Mouse (Mus musculus) left cerebral cortex, postnatal 10 days (tissue): ENCODE data around the gene Cox14. TPM values are rescaled to one million over a fixed set of nuclear protein-coding genes. Genes with fewer than 3 reads are reported as not detected.

Source experiments
- DNase-seq, 2 experiments: peaks; one replicate each; pipeline ENCODE4 v3.0.0; 2021 to 2022; ENCODE audit warnings: low spot score in 2 of 2, mixed read lengths in 1 of 2; ENCODE audit errors: extremely low spot score in 1 of 2
- intact Hi-C: fragments of 180-260 bp; cut with DNase I; formaldehyde crosslinking; loops from one replicate; pipeline ENCODE4 v1.15.1; 2025
- total RNA-seq, 2 experiments: library from RNA; stranded (reverse); gene quantifications; 2 replicates each; pipeline ENCODE4 v1.2.3; 2021

Gene Cox14
- total RNA-seq, 2 experiments from 2014 or later = 96.8 to 99.0 TPM

DNA sequence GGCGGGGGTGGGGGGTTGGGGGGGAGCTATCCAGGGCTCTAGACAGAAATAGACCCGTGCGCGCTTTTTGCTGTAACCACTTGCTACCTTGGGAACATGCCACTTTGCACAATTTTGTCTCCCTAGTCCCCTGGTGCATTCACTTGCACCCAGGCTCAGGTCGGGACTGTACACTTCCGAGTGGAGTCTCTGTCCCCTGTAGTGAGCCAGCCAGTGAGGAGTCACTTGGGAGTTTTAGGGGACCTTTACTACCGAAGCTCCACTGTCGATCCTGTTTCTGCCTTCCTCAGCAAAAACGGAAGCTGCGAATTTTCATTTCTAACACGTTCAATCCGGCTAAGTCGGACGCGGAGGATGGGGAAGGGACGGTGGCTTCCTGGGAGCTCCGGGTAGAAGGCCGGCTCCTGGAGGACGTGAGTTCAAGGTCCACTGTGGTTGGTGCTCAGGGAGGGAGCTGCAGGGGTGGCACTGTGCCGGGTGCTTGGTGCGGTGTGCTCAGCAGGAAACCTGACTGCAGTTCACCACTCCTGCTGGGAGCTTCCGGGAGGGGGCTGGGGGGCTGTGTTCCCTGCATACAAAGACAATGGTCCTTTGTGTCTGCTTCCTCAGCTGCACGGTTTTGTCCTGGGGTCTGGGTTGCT lies 21.3 kb upstream of the Cox14 start:
- DNase-seq = peak in 1 of 2 experiments; percentile 77
- intact Hi-C loops = no loop called here

DNA sequence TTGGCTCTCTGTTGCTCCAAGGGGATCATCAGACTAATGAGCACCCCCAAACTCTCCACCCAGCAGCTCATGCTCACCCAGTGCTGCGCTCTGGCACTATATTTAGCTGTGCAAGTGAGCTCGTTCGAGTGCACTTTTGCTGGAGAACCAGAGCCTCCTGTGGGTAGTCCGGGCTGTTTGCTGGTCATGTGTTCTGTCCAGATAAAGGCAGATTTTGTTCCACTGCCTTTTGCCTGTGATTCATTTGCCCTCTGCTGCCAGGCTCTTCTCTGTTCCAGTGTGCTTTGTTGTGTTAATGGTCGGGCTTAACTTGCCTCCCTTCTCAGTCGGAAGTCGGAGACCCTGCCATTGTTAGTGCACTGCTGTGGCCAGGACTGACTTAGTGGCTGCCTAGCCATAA lies 20.5 kb upstream of the Cox14 start:
- no peak for DNase-seq
- intact Hi-C loops = no loop called here

DNA sequence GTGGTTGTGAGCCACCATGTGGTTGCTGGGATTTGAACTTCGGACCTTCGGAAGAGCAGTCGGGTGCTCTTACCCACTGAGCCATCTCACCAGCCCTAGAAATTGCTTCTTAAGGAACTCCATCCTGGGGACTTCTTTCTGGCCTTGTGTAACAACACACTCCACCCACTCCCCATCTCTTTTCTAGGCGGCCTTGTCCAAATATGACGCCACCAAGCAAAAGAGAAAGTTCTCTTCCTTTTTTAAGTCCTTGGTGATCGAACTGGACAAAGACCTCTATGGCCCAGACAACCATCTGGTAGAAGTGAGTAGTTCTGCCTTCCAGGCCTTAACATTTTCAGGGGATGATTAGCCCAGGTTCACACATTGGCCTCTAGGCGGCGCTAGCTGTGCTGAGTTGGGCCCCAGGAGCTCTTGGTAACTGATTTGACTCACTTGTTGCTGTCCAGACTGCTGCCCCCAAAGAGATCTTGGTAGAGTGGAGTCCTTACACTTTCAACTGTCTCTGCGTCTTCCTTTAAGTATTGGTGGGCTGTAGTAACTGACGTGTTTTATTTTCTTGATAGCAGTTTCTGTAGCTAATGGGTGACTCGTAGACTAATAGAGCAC lies 19.9 kb upstream of the Cox14 start, which contains the start of gene Gm17349:
Gene Gm17349, minus strand, starts transcription at position 51 of the 609 bp plus-strand sequence.
- DNase-seq = peak in 1 of 2 experiments; percentile 69
- intact Hi-C loops = no loop called here

DNA sequence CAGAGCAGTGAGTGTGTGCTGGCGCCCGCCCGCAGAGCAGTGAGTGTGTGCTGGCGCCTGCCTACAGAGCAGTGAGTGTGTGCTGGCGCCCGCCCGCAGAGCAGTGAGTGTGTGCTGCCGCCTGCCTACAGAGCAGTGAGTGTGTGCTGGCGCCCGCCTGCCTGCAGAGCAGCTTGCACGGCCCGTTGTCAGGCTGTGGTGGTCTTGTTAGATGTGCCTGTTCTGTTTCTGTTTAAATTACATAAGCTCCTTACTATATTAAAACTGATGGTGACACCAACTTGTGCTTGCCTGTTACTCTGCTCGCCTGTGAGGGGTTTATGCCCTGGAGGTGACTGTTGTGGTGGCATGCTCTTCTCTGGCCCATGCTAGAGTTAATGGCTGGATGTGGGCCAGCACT lies 17.2 kb upstream of the Cox14 start:
- no peak for DNase-seq
- intact Hi-C loops = no loop called here

DNA sequence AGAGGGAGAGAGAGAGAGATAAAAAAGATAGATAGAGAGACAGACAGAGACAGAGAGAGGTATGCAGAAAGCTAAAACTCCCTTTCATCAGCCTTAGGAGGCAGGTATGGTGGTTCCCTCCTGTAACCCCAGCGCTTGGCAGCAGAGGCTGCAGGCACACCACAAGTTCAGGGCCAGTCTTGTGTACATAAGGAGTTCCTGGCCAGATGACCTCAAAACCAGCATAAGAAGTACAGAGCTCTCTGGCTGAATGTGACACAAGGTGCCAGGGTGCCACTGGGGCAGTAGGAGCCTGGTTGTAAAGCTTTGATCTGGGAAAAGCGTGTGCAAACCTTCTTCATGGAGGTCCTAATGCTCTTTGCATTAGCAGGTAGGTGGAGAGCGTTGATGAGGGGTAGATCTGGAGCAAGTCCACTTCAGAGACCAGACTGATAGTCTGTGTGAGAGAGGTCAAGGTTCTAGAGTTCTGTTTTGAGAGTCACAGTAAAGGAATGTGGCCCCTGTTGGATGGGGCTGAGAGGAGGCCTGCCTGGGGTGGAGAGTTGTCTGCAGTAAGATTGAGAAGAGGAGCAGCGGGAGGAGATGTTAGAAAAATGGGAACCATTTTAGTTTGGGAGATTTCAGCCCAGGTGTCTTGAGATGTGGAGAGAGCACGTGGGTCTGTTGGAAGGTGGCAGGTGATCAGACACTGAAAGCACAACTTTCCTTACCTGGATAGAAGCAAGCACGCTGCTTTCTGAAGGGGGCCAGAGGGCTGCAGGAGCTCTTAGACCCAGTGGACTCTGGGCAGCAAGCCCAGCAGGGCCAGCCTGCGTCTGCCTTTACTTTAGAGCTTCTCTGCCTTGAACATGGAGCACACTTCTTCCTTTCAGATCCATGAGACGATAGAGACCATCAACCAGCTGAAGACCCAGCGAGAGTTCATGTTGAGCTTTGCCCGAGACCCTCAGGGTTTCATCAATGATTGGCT lies 14.9 kb upstream of the Cox14 start:
- intact Hi-C loops = no loop called here
- DNase-seq = no peak

DNA sequence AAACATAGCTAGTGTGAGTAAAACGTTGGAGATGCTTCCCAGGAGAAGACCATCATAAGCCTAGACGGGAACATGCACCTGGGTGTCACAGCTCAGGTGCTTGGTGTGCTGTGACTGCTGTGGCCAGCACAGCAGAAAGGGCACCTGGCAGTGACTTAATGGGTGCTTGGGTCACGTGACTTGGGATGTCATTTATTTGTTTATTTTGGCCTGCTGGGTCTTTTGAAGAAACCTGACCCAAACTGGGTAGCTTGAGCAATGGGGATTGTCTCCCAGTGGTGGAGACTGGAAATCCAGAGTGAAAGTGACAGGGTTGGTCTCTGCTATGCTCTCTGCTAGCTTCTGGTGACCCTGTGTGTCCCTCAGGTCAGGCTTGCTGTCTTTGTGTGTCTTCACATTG lies 13.9 kb upstream of the Cox14 start:
- no peak for DNase-seq
- intact Hi-C loops = no loop called here

DNA sequence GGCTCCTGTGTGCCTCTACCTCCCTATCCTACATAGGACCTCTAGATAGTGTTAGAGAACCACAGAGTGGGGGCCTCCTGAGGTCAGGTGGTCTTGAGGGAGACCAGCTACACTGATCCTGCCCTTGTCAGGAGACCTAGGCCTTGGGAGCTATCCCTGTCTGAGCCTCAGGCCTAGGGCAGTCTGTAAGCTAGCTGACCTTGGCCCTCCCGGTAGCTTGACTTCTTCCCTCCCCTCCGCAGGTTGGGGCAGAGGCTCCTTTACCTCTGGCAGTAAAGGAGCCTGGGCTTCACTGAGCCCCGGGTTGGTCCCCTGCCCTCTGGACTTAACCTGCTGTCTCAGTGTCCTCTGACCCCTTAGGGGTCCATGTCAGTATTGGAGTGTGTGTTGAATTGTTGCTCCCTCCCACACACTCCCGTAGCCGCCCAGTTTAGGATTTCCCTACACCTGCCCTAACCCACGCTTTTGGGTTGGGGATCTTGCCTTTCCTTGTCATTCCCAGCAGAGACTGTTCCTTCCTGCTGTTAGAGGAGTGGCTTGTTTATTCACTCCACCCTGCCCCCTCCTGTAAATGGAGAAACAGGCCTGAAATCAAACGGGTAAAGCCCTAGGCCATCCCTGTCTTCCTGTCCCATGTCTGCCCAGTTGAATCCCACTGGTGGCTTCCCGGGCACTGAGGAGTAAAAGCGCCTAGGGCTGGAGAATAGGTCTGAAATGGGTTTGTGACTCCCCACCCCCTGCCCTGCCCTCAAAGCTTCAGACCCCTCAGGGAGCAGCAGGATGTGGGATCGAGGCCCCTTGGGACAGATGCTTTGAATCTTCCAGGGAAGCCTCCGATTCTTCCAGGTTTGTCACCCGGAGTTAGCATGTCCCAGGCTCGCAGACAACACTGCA lies 12.5 kb upstream of the Cox14 start:
- intact Hi-C loops = no loop called here

DNA sequence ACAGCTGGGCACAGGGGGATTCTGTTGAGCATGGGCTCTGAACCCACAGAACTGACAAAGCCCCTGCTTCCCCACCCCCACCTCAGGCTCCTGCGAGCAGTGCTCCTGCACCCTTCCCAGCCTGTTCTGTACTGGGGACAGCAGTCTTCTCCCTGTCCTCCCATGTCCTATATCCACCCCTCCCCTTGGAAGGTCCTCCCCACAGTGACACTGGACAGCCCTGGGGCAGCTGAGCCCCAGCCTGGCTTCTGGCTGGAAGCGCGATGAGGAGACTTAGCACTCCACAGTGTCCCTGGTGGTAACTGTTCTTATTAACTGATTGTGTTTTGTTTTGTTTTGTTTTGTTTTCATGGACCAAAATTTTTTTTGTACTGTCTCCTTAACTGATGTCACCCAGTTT lies 11.8 kb upstream of the Cox14 start:
- intact Hi-C loops = no loop called here
- DNase-seq = peak in 1 of 2 experiments; percentile 44

More for the DNA sequence above, 12.5 kb upstream of the Cox14 start:
- DNase-seq = peak in 1 of 2 experiments; percentile 47

DNA sequence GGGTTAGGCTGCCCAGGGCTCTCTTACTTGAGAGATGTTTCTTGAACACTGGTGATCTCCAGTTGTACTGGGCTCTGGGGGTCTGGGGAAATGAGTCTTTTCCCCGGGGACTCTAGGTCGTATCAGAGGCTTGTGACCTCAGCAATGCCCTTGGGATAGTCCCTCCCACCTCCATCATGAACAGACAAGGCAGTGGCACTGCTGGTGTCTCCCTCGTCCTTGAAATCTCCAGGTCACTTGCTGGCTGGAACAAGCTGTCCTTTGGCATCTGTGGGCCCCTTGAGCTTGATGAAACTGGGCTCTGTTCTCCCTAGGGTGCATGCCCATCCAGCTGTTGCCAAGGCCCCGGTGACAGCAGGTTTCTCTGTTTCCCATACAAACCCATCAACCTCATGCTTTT lies 11.2 kb upstream of the Cox14 start:
- DNase-seq = no peak
- intact Hi-C loops = no loop called here

DNA sequence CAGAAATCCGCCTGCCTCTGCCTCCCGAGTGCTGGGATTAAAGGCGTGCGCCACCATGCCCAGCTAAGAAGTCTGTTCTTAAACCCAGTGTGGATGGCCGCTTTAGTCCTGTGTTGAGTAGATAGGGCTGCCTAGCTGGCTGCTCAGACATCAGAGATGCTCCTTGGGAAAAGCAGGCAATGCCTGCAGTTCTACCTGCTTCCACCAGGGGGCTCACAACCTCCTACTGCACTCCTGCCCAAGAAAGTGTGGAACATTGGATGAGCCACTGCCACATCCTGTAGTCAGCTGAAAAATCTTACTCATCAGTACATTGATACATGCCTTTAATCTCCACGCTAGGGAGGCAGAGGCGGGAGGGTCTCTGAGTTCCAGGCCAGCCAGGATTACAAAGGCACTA lies 10.6 kb upstream of the Cox14 start:
- DNase-seq = peak; percentile 81 to 84
- intact Hi-C loops = no loop called here

DNA sequence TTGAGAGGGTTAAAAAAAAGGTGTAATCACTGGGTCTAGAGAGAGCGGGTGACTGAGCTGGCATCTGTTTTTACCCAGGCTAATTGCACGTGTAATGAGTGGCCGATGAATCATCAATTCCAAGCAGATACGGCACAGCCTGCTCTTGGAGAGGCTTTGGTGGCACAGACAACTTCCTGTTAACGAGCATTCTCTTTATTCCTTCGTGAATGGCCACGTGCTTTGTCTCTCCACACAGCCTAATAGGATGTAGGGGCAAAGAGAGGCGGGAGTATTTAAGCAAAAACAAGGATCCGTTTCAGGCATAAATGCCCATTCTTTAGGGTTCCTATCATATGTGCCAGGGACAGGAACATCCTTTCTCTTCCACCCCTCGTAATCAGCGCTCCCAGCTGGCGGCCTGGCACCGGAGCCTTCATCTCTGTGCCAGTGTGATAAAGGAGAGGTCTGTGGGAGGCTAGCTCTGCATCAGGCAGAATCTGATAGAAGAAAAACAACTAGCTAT lies 10.0 kb upstream of the Cox14 start:
- DNase-seq = peak in 1 of 2 experiments; percentile 65
- intact Hi-C loops = no loop called here

DNA sequence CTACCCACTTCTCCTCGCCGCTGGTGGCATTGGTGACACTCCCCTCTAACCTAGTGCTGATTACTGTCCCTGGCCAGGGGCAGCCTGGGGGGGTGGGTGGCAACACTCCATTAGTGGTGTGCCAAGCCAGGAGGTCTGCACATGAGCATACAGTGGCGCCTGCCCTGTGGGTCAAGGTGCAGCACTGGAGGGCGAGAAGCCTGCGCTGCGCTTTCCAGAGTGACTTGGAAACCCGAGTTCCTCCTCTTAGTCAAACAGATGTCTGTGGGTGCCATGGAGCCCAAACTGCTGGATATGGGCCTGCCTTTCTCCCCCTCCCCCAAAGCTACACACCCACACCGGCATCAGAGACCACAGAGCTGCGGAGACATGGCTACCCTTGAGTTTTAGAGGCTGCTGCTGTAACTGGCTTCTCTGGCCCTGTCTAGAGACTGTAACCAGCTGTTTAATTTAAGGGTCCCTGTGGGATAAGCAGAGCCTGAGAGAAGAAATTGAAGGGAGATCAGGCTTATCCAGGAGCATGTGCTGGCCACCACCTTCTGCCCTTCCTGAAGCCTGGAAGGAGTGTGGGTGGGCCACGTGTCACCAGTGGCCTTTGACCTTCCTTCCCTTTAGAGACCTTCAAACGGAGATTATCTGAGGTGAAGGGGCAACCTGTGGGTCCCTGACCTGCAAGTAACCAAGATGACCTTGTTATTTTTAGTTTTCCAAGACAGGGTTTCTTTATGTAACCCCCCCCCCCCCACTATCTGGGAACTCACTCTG lies 9.3 kb upstream of the Cox14 start:
- peak in 1 of 2 experiments; percentile 45 for DNase-seq
- intact Hi-C loops = no loop called here

DNA sequence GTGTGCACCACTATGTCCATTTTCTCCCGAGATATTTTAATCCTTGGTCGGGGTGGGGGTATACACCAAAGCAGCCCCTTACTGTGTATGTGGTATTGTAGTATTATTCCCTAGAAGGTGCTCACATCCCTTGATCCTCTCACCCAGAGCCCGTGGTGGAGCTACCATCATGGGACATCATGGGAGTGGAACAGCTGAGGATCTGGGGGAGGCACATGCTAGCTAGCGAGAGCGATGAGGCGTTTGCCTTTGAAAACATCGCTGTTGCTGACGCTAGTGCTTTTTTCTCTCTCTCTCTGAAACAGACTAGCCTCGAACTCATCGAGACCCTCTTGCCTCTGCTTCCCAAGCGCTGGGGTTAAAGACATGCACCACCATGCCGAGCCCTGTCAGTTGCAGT lies 8.6 kb upstream of the Cox14 start:
- intact Hi-C loops = no loop called here
- no peak for DNase-seq

DNA sequence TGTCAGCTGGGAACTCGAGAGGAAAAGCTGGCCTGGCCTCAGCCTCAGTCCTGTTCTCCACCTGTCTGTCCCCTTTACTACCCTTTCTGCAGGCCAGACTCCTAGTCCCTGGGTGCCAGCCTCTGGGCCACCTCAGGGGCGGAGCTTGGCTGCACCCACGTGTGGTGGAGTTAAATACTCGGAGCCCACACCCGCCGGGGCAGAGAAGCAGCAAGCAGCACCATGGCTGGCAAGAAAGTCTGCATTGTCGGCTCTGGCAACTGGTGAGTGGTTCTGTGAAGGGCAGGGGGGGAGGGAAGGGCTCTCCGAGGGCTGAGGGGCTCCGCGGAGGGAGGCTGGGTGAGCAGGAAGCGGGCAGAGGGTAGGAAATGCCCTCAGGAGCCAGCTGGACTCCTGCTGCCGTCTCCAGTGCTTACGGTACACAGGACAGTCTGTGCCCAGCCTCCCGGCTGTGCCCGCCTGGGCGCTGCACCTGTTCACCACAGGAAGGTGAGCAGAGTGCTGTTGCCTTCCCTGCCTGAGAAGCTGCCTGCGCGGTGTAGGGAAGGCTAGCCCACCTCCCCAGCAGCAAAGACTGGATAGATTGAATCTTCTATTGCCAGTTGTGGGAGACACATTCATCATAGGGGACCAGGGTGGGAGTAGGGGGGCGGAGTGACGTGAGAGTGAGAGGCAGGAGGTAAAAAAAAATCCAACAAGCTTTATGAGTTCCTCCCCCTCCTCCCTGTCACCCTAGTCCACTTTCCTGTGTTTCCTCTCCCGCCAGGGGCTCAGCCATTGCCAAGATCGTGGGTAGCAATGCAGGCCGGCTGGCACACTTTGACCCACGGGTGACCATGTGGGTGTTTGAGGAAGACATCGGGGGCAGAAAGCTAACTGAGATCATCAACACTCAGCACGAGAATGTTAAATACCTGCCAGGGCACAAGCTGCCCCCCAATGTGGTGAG lies 7.8 kb upstream of the Cox14 start, which contains the start of gene Gpd1:
Gene Gpd1, plus strand, starts transcription at position 130 of the 949 bp plus-strand sequence.
- intact Hi-C loops = no loop called here
- peak in 1 of 2 experiments; percentile 75 for DNase-seq

DNA sequence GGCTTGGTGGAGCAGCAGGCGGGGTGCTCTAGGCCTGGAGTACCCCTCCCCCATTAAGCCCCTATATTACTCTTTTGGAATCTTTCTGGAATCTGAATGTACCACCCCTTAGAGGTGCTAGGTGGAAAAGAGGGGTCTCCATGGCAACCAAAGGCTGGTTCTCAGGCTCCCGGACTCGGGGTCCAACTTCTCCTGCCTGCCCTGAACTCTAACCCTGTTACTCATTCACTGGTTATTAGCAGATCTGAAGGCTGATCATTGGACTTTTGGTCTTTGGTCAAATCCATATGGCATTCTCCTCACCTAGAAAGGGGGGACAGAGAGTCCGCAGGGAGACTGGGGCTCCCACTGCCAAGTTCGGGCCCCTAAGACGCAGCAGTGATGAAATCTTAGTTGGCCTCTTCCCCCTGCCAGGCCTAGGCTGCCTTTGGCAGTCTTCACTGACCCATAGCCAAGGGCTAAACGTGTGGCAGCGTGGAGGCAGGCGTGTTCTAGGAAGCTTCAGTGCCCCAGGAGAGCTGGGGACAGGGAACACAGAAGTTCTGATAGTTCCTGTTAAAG lies 6.9 kb upstream of the Cox14 start:
- peak in 1 of 2 experiments; percentile 20 for DNase-seq
- intact Hi-C loops = no loop called here

DNA sequence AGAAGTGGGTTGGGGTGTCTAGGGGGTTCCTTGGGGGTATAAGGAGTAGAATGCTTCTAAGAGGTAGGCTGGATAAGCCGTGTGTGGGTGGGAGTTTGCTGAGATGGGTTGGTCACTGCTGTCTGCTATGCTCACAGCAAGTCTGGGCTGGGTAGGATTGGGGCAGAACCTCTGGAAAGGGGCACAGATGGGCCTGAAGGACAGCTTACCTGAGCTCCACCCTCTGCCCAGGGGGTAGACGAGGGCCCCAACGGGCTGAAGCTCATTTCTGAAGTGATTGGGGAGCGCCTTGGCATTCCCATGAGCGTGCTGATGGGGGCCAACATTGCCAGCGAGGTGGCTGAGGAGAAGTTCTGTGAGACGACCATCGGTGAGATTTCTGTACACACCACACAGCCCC lies 5.6 kb upstream of the Cox14 start:
- intact Hi-C loops = loop anchor here (10.0 kb wide), 1 partner anchor 185 kb away; no protein-coding TSS in a partner anchor
- peak in 1 of 2 experiments; percentile 18 for DNase-seq
